Mouse (Mus musculus) embryonic facial prominence, embryonic 13.5 days (tissue): ENCODE data around the gene 4932415D10Rik. TPM values are rescaled to one million over a fixed set of nuclear protein-coding genes. Genes with fewer than 3 reads are reported as not detected.
A peak's percentile ranks its signal among the peaks of the same experiment; 100 is the strongest.

Source experiments
- ATAC-seq: fragments of 200-750 bp; cut with Nextera tagmentation; 2 replicates; pipeline ENCODE4 v1.8.0; 2017; ENCODE audit warnings: low read depth; ENCODE audit not compliant: insufficient number of reproducible peaks, insufficient read depth, low FRiP score, low TSS enrichment
- H3K27ac ChIP-seq: fragments of 300-500 bp; sonication (generic); 2 replicates; pipeline ENCODE4 v1.5.1; 2015; ENCODE audit warnings: moderate library complexity, mild to moderate bottlenecking, inconsistent platforms
- H3K27me3 ChIP-seq: fragments of 300-500 bp; sonication (generic); 2 replicates; pipeline ENCODE4 v1.6.1; 2015; ENCODE audit warnings: mild to moderate bottlenecking, inconsistent platforms
- H3K36me3 ChIP-seq: fragments of 300-500 bp; sonication (generic); 2 replicates; pipeline ENCODE4 v1.6.1; 2015; ENCODE audit warnings: mild to moderate bottlenecking, inconsistent platforms
- H3K4me1 ChIP-seq: fragments of 300-500 bp; sonication (generic); 2 replicates; pipeline ENCODE4 v1.6.1; 2015; ENCODE audit warnings: inconsistent platforms
- H3K4me2 ChIP-seq: fragments of 300-500 bp; sonication (generic); 2 replicates; pipeline ENCODE4 v1.6.1; 2015; ENCODE audit warnings: moderate library complexity, mild to moderate bottlenecking, inconsistent platforms
- H3K4me3 ChIP-seq: fragments of 300-500 bp; sonication (generic); 2 replicates; pipeline ENCODE4 v1.5.1; 2015; ENCODE audit warnings: mild to moderate bottlenecking, inconsistent platforms
- H3K9ac ChIP-seq: fragments of 300-500 bp; sonication (generic); 2 replicates; pipeline ENCODE4 v1.6.1; 2015; ENCODE audit warnings: mild to moderate bottlenecking, inconsistent platforms
- H3K9me3 ChIP-seq: fragments of 300-500 bp; sonication (generic); 2 replicates; pipeline ENCODE4 v1.6.1; 2016; ENCODE audit warnings: inconsistent platforms
- WGBS: fragments of 180-500 bp; shearing (Covaris S2); methylation state at CpG from one replicate; pipeline ENCODE4 v1.1.7; 2015; ENCODE audit warnings: mixed read lengths; 5-methylcytosine and 5-hydroxymethylcytosine counted together
- polyA plus RNA-seq: library from polyadenylated mRNA; unstranded; fragments of >200 nt; fragmentation: Nextera tagmentation; extraction: Ambion mirVana; gene quantifications from 2 replicates; pipeline ENCODE4 v1.2.1, GENCODE M21; 2015

The 4932415D10Rik gene
- polyA plus RNA-seq = not detected in 2 replicates

DNA sequence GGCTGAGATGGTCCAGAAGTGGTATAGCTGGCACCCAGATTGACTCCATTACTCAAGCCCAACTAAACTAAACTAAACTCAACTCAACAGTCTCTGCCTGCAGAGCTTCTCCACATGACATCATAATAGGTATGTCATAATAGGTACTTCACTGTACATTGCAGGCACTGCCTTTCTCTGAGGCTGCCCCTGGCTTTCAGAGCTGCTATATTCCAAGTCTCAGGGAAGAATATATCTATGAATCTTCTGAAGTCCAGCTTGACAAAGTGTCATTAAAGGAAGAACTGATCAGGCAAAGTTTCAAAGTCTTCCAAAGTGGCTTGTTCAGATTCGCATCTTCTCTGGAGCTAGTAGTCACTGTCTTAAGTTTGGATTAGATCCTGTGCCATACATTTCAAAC is at the start of gene 4932415D10Rik:
Gene 4932415D10Rik (minus strand): TSS at position 101 of the 400 bp plus-strand sequence.
- no peak within 1 kb of the TSS for H3K4me2 ChIP-seq
- ATAC-seq = no peak
- H3K36me3 ChIP-seq = no peaks in the 10 kb centered on the region
- H3K9me3 ChIP-seq = no peaks in the 10 kb centered on the region; the same call in 1 of the 2 replicates
- no peak within 1 kb of the TSS for H3K9ac ChIP-seq
- H3K4me1 ChIP-seq = no peaks in the 10 kb centered on the region
- H3K27ac ChIP-seq = no peak within 1 kb of the TSS
- H3K4me3 ChIP-seq = no peak within 1 kb of the TSS
- no peaks in the 10 kb centered on the region for H3K27me3 ChIP-seq
- 96% methylated on average over 1 of the region's 1 CpGs for WGBS

DNA sequence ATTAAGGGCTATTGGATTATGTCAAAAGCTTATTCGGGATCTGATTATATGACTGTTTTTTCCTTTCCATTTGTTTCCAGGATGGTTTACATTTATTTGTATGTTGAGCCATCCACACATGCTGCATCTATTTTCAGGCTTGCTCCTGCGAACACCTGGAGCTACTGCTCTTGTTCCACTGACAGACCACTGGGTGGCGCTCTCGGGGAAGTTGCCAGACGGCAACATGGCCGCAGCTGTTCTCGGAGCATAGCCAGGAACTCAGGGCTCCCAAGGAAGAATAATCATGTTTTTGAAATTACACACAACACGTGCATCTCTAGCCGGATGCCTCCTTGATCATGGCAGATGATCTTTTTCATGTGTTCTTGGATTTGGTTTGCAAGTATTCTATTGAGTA is 45.5 kb upstream of the 4932415D10Rik start:
- 90% methylated on average over 9 of the region's 9 CpGs for WGBS
- peaks cover 38% of the 10 kb centered on the region for H3K9me3 ChIP-seq

DNA sequence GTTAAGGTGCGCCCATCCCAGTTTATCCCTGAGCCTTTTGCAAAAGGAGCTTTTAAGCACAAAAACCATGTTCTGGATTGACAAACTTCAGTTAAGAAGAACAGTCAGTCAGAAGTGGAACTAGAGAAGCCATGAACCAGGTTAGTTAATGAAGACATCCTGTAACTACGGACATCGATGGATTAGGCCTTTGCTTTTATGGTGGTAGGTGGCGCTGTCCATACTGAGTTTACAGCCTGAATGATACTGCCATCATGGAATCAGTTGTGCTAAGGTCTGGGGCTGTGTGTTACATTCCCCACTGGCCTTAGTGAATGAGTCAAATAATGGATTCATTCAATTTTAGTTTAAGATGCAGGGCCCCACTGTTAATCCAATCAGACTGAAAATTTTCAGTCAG is 39.0 kb upstream of the 4932415D10Rik start:
- no peaks in the 10 kb centered on the region for H3K27me3 ChIP-seq
- ATAC-seq = no peak
- H3K27ac ChIP-seq = no peak overlapping the region
- 92% methylated on average over 4 of the region's 4 CpGs for WGBS
- 0 out of 2 replicates have a peak, but pooled peaks cover 6% of the 10 kb centered on the region for H3K36me3 ChIP-seq
- peaks cover 12% of the 10 kb centered on the region; the same call in 1 of the 2 replicates for H3K9me3 ChIP-seq
- H3K4me1 ChIP-seq = no peaks in the 10 kb centered on the region
- no peak overlapping the region for H3K9ac ChIP-seq
- H3K4me3 ChIP-seq = no peak overlapping the region
- H3K4me2 ChIP-seq = no peak overlapping the region

More for the DNA sequence above, 45.5 kb upstream of the 4932415D10Rik start:
- no peaks in the 10 kb centered on the region for H3K27me3 ChIP-seq
- no peak overlapping the region for H3K4me3 ChIP-seq
- no peak overlapping the region for H3K27ac ChIP-seq
- peaks cover 26% of the 10 kb centered on the region for H3K36me3 ChIP-seq
- H3K9ac ChIP-seq = no peak overlapping the region
- ATAC-seq = no peak
- H3K4me1 ChIP-seq = no peaks in the 10 kb centered on the region
- no peak overlapping the region for H3K4me2 ChIP-seq

DNA sequence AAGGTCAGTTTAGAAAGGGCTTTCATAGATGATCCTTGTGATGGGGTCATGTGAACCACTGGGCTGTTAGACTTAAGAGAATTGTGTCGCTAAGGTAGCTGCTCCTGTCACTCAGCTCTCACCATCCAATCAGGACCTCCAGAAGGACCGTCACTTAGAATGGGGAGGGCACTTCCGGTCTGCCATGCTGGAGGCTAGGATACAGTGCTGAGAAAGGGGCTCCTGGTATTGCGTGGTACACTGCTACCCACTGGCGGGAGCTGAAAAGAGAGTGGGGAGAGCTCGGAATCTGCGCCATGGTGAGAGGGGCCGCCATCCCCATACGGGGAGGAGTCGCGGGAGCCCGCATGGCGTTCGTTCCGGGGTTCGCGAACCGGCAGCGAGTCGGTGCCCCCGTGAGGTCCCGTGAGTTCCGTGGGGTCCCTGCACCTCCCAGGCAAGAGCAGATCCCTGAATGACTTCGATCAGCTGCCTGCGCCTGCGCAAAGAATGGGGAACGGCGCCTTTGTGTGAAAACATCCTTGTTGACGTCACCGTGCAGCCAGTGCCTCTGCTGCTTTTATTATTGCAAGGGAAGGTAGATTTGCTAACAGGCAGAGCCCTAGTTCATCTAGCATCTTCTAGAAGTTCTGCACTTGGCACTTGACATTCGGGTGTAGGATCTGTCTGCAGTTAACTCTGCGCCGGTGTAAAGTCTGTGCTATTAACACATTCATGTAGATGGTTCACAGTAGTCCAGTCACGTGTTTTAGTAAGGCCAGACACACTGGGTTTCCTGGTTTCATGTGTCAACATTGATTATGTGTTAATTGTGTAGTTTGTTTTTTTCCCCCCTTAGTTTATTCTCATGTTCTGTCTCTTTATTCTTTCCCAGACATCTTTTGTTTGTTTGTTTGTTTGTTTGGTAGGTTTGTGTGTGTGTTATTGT is 38.0 kb upstream of the 4932415D10Rik start, which contains the start of gene Gm4924:
Gene Gm4924 (plus strand): TSS at position 173 of the 928 bp plus-strand sequence.
- Histone ChIP-seq H3K9ac (peak within 1 kb of the TSS; percentile 79), H3K36me3 (0 out of 2 replicates have a peak, but pooled peaks cover 6% of the 10 kb centered on the region), H3K4me3 (peak within 1 kb of the TSS; percentile 62), H3K27ac (peak within 1 kb of the TSS; percentile 96), H3K9me3 (peaks cover 8% of the 10 kb centered on the region; the same call in 1 of the 2 replicates), H3K27me3 (peaks cover 3% of the 10 kb centered on the region; the same call in 1 of the 2 replicates), H3K4me2 (peak within 1 kb of the TSS; percentile 59), H3K4me1 (no peaks in the 10 kb centered on the region)
- ATAC-seq = peak; percentile 98
- WGBS = 3% methylated on average over 34 of the region's 34 CpGs

DNA sequence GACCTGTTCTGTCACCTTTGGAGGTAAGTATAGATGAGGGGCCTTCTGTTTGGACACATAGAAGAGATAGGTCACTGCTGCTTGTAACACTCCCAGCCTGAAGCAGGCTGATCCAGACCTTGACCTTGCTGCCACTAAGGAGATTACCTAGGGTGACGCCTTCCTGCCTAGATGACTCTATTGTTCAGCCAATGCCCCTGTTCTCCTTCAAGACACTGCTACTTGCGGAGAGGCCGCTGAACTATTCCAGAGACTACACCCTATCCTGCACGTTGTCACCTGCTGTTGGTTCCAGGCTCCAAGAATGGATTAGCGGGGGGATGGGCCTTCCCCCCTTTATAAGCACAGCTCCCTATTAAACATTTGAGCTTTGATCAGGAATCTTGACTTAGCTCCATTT is 13.4 kb upstream of the 4932415D10Rik start:
- Histone ChIP-seq H3K27ac (no peak overlapping the region), H3K9me3 (no peaks in the 10 kb centered on the region), H3K9ac (no peak overlapping the region), H3K36me3 (no peaks in the 10 kb centered on the region), H3K4me2 (no peak overlapping the region), H3K4me3 (no peak overlapping the region), H3K4me1 (no peaks in the 10 kb centered on the region), H3K27me3 (no peaks in the 10 kb centered on the region)
- no peak for ATAC-seq
- 85% methylated on average over 5 of the region's 5 CpGs for WGBS

DNA sequence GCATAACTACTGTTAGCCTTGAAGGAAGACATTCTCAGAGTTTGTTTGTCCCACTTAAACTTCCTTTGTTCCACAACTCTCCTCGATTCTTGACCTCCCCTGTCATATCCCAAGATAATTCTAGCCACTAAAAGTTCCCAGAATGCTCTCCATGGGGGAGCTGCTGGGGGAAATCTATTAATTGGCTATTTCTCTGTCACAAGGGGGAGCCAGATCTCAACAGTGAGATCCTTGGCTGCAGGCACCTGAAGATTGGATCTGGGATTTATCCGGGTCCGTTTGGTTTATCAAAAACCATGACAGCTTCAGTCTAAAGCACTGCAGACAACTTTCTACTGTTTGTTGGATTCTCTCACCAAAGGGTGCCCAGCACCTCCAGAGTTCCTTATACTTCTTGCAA is 3.8 kb upstream of the 4932415D10Rik start:
- Histone ChIP-seq H3K9me3 (peaks cover 5% of the 10 kb centered on the region; the same call in 1 of the 2 replicates), H3K9ac (no peak overlapping the region)
- WGBS = 70% methylated on average over 3 of the region's 3 CpGs

DNA sequence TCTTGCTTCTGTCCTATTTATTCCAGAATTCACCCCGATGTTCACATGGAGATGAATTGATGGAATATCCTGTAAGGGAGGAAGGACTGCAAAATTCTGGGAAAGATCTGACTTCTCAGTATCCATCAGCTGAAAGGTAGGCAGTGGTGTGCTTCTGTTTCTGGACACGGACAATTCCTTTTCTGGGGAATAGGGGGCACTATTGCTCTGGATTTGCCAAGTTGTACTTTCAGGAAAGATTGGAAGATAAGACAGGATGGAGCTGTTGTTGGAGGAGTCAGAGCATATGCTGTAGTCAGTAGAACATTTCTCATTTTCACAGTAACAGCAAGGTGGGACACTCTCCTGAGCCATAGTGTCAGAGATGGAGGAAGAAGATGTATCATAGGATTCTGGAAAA is 19.9 kb downstream of the 4932415D10Rik start:
- Histone ChIP-seq H3K4me1 (no peaks in the 10 kb centered on the region), H3K9ac (no peak overlapping the region), H3K4me2 (no peak overlapping the region), H3K27me3 (no peaks in the 10 kb centered on the region), H3K4me3 (no peak overlapping the region), H3K36me3 (no peaks in the 10 kb centered on the region), H3K27ac (no peak overlapping the region), H3K9me3 (peaks cover 4% of the 10 kb centered on the region; the same call in 1 of the 2 replicates)
- 45% methylated on average over 2 of the region's 2 CpGs for WGBS
- ATAC-seq = no peak

More for the DNA sequence above, 3.8 kb upstream of the 4932415D10Rik start:
- Histone ChIP-seq H3K4me3 (no peak overlapping the region), H3K27me3 (no peaks in the 10 kb centered on the region), H3K36me3 (no peaks in the 10 kb centered on the region), H3K27ac (no peak overlapping the region), H3K4me1 (no peaks in the 10 kb centered on the region), H3K4me2 (no peak overlapping the region)
- no peak for ATAC-seq

DNA sequence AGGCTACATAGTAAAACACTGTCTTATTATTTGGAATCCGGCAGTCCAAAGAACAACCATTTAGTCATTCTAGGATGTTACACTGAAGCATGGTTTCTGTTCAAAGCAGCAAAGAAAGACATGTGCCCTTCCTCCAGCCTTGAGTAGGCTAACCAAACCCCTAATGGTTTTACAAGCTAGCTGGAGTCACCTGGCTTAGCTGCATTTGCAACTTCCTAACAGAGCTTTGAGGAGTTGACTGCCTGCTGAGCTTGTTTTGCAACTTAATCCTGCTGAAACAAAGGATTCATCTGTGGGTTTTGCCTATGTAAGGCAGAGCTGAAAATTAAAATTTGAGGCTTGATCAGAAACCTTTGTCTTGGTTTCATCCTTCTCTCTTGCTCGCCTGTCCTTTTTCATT is 59.1 kb downstream of the 4932415D10Rik start:
- H3K4me2 ChIP-seq = no peak overlapping the region
- WGBS = 80% methylated on average over 2 of the region's 2 CpGs

DNA sequence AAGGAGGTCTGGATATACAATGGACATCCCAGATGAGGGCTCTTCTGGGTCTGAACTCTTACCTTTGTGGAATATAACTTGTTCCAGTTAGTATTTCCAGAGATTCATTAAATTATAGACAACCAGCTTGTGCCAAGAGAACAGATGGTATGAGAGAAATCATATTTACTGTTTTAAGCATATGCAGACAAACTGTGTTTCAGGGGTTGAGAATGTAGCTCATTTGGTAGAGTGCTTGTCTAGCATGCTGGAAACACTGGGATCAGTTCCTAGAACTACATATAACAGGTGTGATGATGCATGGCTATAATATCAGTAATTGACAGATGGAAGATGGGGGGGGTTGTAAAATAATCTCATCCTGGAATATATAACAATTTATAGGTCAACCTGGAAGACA is 71.4 kb downstream of the 4932415D10Rik start:
- no peak overlapping the region for H3K9ac ChIP-seq
- no peaks in the 10 kb centered on the region for H3K9me3 ChIP-seq
- H3K4me2 ChIP-seq = no peak overlapping the region
- H3K27me3 ChIP-seq = no peaks in the 10 kb centered on the region
- H3K36me3 ChIP-seq = no peaks in the 10 kb centered on the region
- H3K4me3 ChIP-seq = no peak overlapping the region
- H3K4me1 ChIP-seq = peaks cover 7% of the 10 kb centered on the region
- H3K27ac ChIP-seq = no peak overlapping the region
- no peak for ATAC-seq

More for the DNA sequence above, 59.1 kb downstream of the 4932415D10Rik start:
- Histone ChIP-seq H3K9me3 (0 out of 2 replicates have a peak, but pooled peaks cover under 1% of the 10 kb centered on the region), H3K27me3 (no peaks in the 10 kb centered on the region), H3K36me3 (no peaks in the 10 kb centered on the region), H3K4me3 (no peak overlapping the region), H3K27ac (no peak overlapping the region), H3K9ac (no peak overlapping the region), H3K4me1 (no peaks in the 10 kb centered on the region)
- ATAC-seq = no peak

DNA sequence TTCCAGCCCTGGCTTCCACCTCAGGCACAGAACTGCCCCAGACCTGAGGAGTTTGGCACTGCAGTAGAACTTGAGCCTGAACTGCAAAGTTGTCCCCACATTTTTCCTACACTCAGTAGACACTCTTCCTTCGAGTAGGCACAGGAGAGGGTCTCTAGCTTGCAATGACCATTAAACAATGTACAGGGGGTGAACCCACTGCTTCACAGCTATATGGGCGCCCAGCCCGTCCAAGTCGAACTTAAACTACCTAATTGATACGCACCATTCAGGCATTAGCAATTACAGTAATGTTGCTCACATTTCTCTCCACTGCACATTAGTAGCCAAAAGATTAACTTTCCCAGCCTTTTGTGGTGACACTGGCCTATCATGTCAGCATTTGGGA is 75.0 kb downstream of the 4932415D10Rik start:
- Histone ChIP-seq H3K4me2 (peak overlapping the region; percentile 68), H3K4me3 (peak overlapping the region; percentile 71), H3K4me1 (peaks cover 10% of the 10 kb centered on the region), H3K9ac (peak overlapping the region; percentile 84), H3K27me3 (no peaks in the 10 kb centered on the region), H3K36me3 (peaks cover 21% of the 10 kb centered on the region), H3K9me3 (peaks cover 18% of the 10 kb centered on the region), H3K27ac (0 out of 2 replicates have a peak overlapping the region, but pooled peaks have one; percentile 85)
- ATAC-seq = 0 out of 2 replicates have a peak, but pooled peaks have one; percentile 8
- 74% methylated on average over 5 of the region's 5 CpGs for WGBS

DNA sequence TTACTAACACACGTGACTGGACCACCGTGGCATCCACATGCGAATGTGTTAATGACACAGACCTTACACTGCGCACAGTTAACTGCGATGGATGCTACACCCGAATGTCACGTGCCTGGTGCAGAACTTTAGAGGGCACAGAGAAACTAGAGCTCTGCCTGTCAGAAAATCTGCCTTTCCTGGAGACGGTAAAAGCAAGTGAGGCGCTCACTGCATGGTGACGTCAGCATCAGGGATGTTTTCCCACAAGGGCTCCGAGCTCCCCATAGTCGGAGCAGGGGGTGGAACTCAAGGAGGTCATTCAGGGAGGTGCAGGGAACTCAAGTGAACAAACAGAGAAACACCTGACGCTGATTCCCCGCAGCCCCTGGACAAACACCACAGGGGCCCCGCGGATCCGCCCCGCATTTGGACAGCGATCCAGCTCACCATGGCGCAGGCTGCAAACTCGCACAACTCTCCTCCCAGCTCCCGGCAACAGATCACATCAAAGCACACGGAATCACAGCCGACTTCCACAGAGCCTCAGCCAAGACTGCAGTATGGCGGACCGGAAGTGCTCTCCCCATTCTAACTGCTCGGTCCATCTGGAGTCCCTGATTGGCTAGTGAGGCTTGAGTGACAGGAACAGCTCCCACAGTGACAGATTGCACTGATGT is 75.5 kb downstream of the 4932415D10Rik start, which contains the start of gene Zfp938:
Gene Zfp938 (minus strand): TSS at position 539 of the 659 bp plus-strand sequence.
- no peaks in the 10 kb centered on the region for H3K27me3 ChIP-seq
- H3K4me3 ChIP-seq = peak within 1 kb of the TSS; percentile 71
- peaks cover 19% of the 10 kb centered on the region for H3K9me3 ChIP-seq
- peak within 1 kb of the TSS; percentile 68 for H3K4me2 ChIP-seq
- H3K9ac ChIP-seq = peak within 1 kb of the TSS; percentile 84
- peak within 1 kb of the TSS; percentile 85 for H3K27ac ChIP-seq
- peaks cover 10% of the 10 kb centered on the region for H3K4me1 ChIP-seq
- 3% methylated on average over 27 of the region's 27 CpGs for WGBS
- H3K36me3 ChIP-seq = peaks cover 27% of the 10 kb centered on the region
- ATAC-seq = peak; percentile 95
